Mouse (Mus musculus) erythroblast, adult 5-6 weeks (primary cell): ENCODE data around the gene Letm1. TPM values are rescaled to one million over a fixed set of nuclear protein-coding genes. Genes with fewer than 3 reads are reported as not detected.

Experiments
- total RNA-seq, 2 experiments: library from RNA; stranded (forward) in 1 of 2; stranded (reverse) in 1 of 2; fragments of 150-400 nt in 1 of 2; fragments of 200-764, 138-1000 nt in 1 of 2; gene quantifications; 2 replicates each; pipeline versions ENCODE4 v1.2.3 to v1.2.4; 2015 to 2017; ENCODE audit warnings: low replicate concordance in 2 of 2

Letm1 gene
- total RNA-seq, 2 experiments from 2014 or later = 2.5 to 6.7 TPM

Other genes starting within 250 kb of the Letm1 start
- 3.3 and 6.1 TPM in 2 replicates for gene Fam53a, start 153.2 kb downstream of the Letm1 start, total RNA-seq (2015; ENCODE audit: low replicate concordance)
- 2.5 and 3.3 TPM in 2 replicates for gene Fam53a, start 153.2 kb downstream of the Letm1 start, total RNA-seq (2017; ENCODE audit: low replicate concordance)
- not detected in 2 replicates for gene Gm9903, start 152.9 kb downstream of the Letm1 start, total RNA-seq (2015; ENCODE audit: low replicate concordance)
- not detected in 2 replicates for gene Gm9903, start 152.9 kb downstream of the Letm1 start, total RNA-seq (2017; ENCODE audit: low replicate concordance)
- 123 and 133 TPM in 2 replicates for gene Slbp, start 130.2 kb downstream of the Letm1 start, total RNA-seq (2015; ENCODE audit: low replicate concordance)
- gene Slbp, start 130.2 kb downstream of the Letm1 start, total RNA-seq (2017; ENCODE audit: low replicate concordance) = 192 and 271 TPM in 2 replicates
- gene Tacc3, start 124.7 kb downstream of the Letm1 start, total RNA-seq (2015; ENCODE audit: low replicate concordance) = 58.2 and 84.0 TPM in 2 replicates
- 72.4 and 139 TPM in 2 replicates for gene Tacc3, start 124.7 kb downstream of the Letm1 start, total RNA-seq (2017; ENCODE audit: low replicate concordance)
- gene Tmem129, start 124.4 kb downstream of the Letm1 start, total RNA-seq (2015; ENCODE audit: low replicate concordance) = 10.0 and 12.3 TPM in 2 replicates
- 10.1 and 14.2 TPM in 2 replicates for gene Tmem129, start 124.4 kb downstream of the Letm1 start, total RNA-seq (2017; ENCODE audit: low replicate concordance)
- not detected in 2 replicates for gene Fgfr3, start 61.1 kb downstream of the Letm1 start, total RNA-seq (2015; ENCODE audit: low replicate concordance)
- gene Fgfr3, start 61.1 kb downstream of the Letm1 start, total RNA-seq (2017; ENCODE audit: low replicate concordance) = not detected in 2 replicates
- 22.4 and 46.1 TPM in 2 replicates for gene Nsd2, start 37.9 kb upstream of the Letm1 start, total RNA-seq (2015; ENCODE audit: low replicate concordance)
- 74.6 and 94.0 TPM in 2 replicates for gene Nsd2, start 37.9 kb upstream of the Letm1 start, total RNA-seq (2017; ENCODE audit: low replicate concordance)
- 11.9 and 14.6 TPM in 2 replicates for gene Nelfa, start 153.6 kb upstream of the Letm1 start, total RNA-seq (2015; ENCODE audit: low replicate concordance)
- 6.1 and 13.0 TPM in 2 replicates for gene Nelfa, start 153.6 kb upstream of the Letm1 start, total RNA-seq (2017; ENCODE audit: low replicate concordance)
- gene Gm1673, start 200.6 kb upstream of the Letm1 start, total RNA-seq (2015; ENCODE audit: low replicate concordance) = not detected in 2 replicates
- gene Gm1673, start 200.6 kb upstream of the Letm1 start, total RNA-seq (2017; ENCODE audit: low replicate concordance) = 1.5 and 3.1 TPM in 2 replicates
- gene Nat8l, start 213.2 kb upstream of the Letm1 start, total RNA-seq (2015; ENCODE audit: low replicate concordance) = 0.58 and 2.3 TPM in 2 replicates
- 0.42 and 0.68 TPM in 2 replicates for gene Nat8l, start 213.2 kb upstream of the Letm1 start, total RNA-seq (2017; ENCODE audit: low replicate concordance)